Mouse (Mus musculus) ES-CJ7 (cell line): ENCODE data around the gene Wdr60.

Experiments used
- DNase-seq: peaks from one replicate; pipeline ENCODE4 v3.0.0; 2011; ENCODE audit warnings: low read depth, low spot score

The Wdr60 gene

GRCm38 (mm10) chr12:116269450-116269849, 6.6 kb upstream of the Wdr60 start:
- DNase-seq, result no peak

GRCm38 (mm10) chr12:116265275-116265674, 2.5 kb upstream of the Wdr60 start:
- DNase-seq, result no peak

- DNase-seq, result no peak
These were observed 1.9 kb upstream of the Wdr60 start for GRCm38 (mm10) chr12:116264756-116265155.

DNA sequence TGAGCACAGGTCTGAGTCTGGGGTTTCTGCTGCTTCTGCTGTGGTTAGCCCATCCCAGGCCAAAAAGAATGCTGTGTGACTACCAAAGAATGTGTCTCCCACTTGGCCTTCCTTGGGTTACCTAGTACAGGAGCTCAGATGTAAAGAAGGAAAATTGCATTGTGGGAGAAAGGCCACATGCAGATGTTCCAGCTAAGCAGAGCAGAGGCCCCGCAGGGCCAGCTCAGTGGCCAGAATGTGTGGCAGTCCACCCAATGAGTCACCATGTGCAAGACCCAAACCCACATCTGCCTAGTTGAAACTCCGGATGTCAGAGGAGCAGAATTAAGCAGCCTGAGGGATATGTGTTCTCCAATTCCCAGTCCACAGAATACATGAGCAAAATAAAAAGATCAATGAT, 4.5 kb downstream of the Wdr60 start:
- no peak for DNase-seq

- no peak for DNase-seq
These were observed 7.2 kb downstream of the Wdr60 start for GRCm38 (mm10) chr12:116255636-116256035.

- DNase-seq, result no peak
These were observed 8.2 kb downstream of the Wdr60 start for GRCm38 (mm10) chr12:116254652-116255051.

DNA sequence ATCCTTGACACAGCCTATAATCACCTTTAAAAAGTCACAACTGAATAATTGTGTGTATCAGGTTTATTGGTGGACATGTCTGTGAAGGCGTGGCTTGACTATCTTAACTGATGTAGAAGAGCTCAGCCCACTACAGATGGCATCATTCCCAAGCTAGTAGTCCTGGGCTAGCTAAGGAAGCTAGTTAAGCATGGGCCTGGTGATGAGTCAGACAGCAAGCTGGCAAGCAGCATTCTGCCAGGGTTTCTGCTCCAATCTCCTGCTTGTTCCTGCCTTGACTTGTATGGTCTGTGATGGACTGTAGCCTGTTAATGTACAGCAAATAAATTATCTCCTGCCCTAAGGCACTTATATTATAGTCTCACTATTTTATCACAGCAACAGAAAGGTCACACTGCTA, 18.2 kb downstream of the Wdr60 start:
- no peak for DNase-seq

DNA sequence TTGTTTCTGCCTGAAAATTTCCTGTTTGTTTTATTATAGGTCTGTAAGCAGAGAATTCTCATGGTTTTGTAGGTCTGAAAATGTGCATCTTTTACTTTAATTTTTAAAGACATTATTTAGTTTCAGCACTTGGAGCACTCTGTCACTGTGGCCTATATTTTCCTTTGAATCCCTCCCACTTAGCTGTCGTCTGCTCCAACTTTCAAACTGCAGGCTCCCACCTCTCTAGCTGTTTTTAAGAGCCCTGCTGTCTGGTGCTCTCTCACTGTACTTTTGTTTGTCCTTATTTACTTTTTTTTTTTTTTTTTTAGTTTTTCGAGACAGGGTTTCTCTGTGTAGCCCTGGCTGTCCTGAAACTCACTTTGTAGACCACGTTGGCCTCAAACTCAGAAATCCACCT, 24.0 kb downstream of the Wdr60 start:
- no peak for DNase-seq

DNA sequence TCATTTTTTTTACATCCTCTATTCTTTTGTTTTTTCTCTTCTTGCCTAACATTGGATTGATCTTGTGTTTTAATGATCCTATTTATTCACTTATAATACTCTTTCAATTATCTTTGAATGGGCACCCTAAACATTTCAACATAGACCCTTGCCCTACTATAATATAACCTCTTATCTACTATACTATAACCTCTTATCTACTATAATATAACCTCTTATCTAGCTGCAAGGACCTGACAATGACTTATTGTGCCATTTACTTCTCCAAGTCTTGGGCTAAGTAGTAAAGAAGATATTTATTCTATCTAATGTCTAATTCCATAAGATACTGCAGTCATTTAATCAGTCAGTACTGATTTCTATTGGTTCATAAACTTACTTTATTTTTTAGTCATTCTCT, 24.5 kb downstream of the Wdr60 start:
- DNase-seq, result no peak

GRCm38 (mm10) chr12:116236658-116237057, 26.2 kb downstream of the Wdr60 start:
- DNase-seq, result no peak

DNA sequence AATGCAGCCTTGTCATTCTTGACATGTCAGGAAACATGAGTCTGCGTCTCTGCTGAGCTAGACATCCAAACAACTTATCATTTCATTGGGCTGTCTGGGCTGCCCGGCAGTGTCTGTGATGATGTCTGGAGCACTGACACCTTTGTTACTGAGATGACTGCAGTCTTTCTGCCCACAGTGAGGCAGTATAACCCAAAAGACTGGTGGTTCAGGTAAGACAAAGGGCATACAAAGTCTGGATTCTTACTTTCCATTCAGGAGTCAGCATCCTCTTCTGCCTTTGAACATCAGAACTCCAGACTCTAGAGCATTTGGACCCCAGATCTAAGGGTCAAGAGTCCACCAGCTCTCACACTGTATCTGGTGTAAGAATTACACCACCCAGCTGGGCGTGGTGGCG, 27.5 kb downstream of the Wdr60 start:
- peak; percentile 25 for DNase-seq

GRCm38 (mm10) chr12:116232061-116232460, 30.8 kb downstream of the Wdr60 start:
- no peak for DNase-seq

DNA sequence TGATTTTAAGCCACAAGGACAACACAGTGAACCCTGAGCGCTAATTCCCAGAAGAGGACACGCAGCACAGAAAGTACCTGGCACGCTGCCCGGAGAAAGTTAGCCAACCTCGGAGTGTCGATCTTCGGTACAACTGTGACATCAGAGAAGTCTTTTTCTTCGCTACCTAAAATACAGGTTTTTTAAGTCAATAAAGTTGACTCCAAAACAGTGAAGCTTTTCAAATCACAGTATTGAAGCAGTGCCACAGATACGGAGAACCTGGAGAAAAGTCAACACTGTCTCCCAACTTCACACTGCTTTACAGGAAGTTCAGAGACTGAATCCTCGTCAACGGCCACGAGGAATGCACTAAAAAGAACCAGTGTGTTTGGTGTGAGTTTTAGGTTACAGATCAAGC, 31.2 kb downstream of the Wdr60 start:
- DNase-seq, result no peak

- DNase-seq, result no peak
These were observed 33.4 kb downstream of the Wdr60 start for GRCm38 (mm10) chr12:116229451-116229850.

DNA sequence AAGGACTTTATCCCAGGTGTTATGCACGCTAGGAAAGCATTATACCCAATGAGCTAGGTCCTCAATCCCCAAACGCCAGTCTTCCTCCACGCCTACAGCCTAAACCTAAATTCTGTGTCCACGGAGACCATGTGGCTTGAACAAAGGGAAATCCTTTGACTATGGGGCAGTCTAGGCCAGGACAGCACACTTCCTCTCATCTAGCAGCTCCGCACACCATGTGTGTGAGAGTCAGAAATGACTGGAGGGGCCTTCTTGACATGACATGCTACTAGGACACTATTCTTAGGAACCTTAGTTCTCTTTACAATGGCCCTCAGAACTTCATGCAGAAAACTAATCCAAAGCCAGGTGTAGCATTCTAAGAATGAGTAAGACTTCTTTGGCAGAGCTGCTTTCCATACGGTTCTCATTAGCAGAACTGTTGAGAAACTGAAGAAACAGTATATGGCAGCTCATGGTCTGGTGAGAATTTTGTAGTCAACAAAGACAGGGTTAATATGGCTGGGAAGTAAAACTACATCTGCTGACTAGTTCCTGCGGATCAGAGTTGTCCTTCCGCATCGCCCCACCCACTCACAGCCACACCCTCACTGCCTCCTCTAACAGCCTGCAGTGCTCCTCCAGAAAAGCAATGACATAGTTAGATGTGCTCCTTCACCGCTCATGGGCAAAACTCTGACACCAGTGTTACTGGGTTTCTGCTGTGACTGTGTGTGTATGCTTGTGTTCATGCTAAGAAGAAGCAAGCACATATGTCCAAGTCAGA, 36.3 kb downstream of the Wdr60 start:
- DNase-seq, result no peak

DNA sequence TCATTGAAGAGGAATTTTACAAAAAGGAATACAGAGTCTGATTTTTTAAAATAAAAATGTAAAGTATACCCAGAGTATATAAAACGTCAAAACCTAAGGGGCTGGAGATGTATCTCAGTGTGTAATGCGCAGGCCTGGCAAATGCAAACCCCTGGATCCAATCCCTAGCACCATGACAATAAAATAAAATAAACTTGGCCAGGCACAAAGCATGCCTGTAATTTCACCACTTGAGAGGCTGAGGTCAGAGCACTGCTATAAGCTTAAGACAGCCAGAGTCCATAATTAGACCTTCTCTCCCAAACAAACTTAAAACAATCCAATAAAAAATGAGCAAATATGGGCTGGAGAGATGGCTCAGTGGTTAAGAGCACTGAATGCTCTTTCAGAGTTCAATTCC, 39.7 kb downstream of the Wdr60 start:
- no peak for DNase-seq

DNA sequence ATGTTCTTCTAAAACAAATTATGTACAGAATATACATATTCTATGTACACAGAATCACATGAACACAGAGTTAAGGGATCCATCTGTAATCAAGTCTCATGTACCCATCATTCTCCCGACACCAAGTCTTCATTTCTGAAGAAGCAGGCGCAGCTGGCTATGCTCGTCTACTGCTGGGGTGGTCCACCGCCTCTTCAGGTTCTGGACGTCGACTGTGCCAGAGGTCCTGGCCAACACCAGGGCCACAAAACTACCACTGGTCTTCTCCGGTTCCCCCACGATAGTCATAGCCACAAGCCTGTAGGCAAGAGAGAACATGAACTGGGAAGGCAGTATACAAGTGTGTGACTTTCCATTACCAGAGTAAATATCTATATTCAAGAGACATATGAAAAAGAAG, 55.3 kb downstream of the Wdr60 start:
- DNase-seq, result no peak

- no peak for DNase-seq
These were observed 57.1 kb downstream of the Wdr60 start for GRCm38 (mm10) chr12:116205726-116206125.

- DNase-seq, result peak; percentile 36
These were observed 60.4 kb downstream of the Wdr60 start for GRCm38 (mm10) chr12:116202176-116202981.

- no peak for DNase-seq
These were observed 64.0 kb downstream of the Wdr60 start for GRCm38 (mm10) chr12:116198791-116199190.

- no peak for DNase-seq
These were observed 66.6 kb downstream of the Wdr60 start for GRCm38 (mm10) chr12:116196221-116196620.

DNA sequence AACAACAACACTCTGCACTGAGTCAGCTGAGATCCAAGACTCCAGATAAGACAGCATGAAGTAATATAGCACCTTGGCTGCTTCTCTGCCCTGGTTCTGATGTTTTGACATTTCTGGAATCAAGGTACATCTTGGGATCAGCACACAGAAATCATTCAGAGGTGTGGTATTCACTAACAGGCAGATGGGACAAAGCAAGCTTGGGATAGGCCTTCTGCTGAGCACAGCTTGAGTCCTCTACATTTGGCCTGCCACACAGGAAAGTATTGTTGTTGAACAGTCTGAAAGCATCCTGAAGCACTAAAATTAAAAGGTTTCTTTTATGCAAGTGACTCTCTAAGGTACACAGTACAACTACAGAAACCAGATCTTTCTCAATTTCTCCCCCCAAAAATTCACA, 68.2 kb downstream of the Wdr60 start:
- no peak for DNase-seq

- no peak for DNase-seq
These were observed 68.9 kb downstream of the Wdr60 start for GRCm38 (mm10) chr12:116193952-116194351.
